Mouse (Mus musculus) adrenal gland, postnatal 14 days (tissue): ENCODE data around the gene Dlk2. TPM values are rescaled to one million over a fixed set of nuclear protein-coding genes. Genes with fewer than 3 reads are reported as not detected.

Experiments
- DNase-seq: peaks from one replicate; pipeline ENCODE4 v3.0.0; 2021; ENCODE audit warnings: mixed read lengths
- long read RNA-seq, 2 experiments: library from polyadenylated mRNA; stranded (forward); transcript quantifications; one replicate each; pipeline ENCODE4 v2.0.0; 2021
- total RNA-seq: library from RNA; stranded (reverse); gene quantifications from 2 replicates; pipeline ENCODE4 v1.2.3, GENCODE M21; 2021

The Dlk2 gene
- 0.41 and 0.44 TPM in 2 replicates for total RNA-seq
- long read RNA-seq, experiment 1, partial matches to known transcripts: 0 of 1 reads
- long read RNA-seq, experiment 1, other reads (novel, unspliced or antisense): 1 of 1 reads
- long read RNA-seq, experiment 2, partial matches to known transcripts: 0 of 2 reads
- long read RNA-seq, experiment 2, other reads (novel, unspliced or antisense): 2 of 2 reads

GRCm38 (mm10) chr17:46297364-46298219 is at the start of gene Dlk2:
Gene Dlk2 (plus strand): TSS chr17:46297421.
- peak; percentile 42 for DNase-seq

- peak; percentile 98 for DNase-seq
These were observed 49.6 kb upstream of the Dlk2 start, which contains the start of the genes Polr1c and Yipf3 for GRCm38 (mm10) chr17:46247512-46248188. Gene Polr1c (minus strand): TSS chr17:46248054. Gene Yipf3 (plus strand): TSS chr17:46248080.

- DNase-seq: no peak
These were observed 49.1 kb upstream of the Dlk2 start for GRCm38 (mm10) chr17:46248189-46248522.

- DNase-seq: no peak
These were observed 46.0 kb upstream of the Dlk2 start for GRCm38 (mm10) chr17:46251174-46251573.

- DNase-seq: peak; percentile 71
These were observed 44.4 kb upstream of the Dlk2 start for GRCm38 (mm10) chr17:46252571-46253451.

GRCm38 (mm10) chr17:46253452-46254084 is 43.7 kb upstream of the Dlk2 start, which contains the start of gene Lrrc73:
Gene Lrrc73 (plus strand): TSS chr17:46253531.
- peak; percentile 96 for DNase-seq

- DNase-seq: peak; percentile 51
These were observed 43.1 kb upstream of the Dlk2 start for GRCm38 (mm10) chr17:46254106-46254505.

GRCm38 (mm10) chr17:46255147-46255546 is 42.1 kb upstream of the Dlk2 start:
- DNase-seq: no peak

GRCm38 (mm10) chr17:46258279-46259053 is 38.8 kb upstream of the Dlk2 start:
- no peak for DNase-seq

- no peak for DNase-seq
These were observed 37.5 kb upstream of the Dlk2 start for GRCm38 (mm10) chr17:46259675-46260074.

- DNase-seq: no peak
These were observed 35.0 kb upstream of the Dlk2 start for GRCm38 (mm10) chr17:46262201-46262694.

- no peak for DNase-seq
These were observed 31.7 kb upstream of the Dlk2 start for GRCm38 (mm10) chr17:46265502-46265901.

- peak; percentile 87 for DNase-seq
These were observed 31.2 kb upstream of the Dlk2 start for GRCm38 (mm10) chr17:46265918-46266618.

GRCm38 (mm10) chr17:46266986-46267385 is 30.2 kb upstream of the Dlk2 start:
- DNase-seq: no peak

GRCm38 (mm10) chr17:46267511-46267910 is 29.7 kb upstream of the Dlk2 start:
- DNase-seq: no peak

- no peak for DNase-seq
These were observed 29.0 kb upstream of the Dlk2 start for GRCm38 (mm10) chr17:46268026-46268720.

GRCm38 (mm10) chr17:46269771-46270534 is 27.3 kb upstream of the Dlk2 start:
- no peak for DNase-seq

- no peak for DNase-seq
These were observed 25.2 kb upstream of the Dlk2 start for GRCm38 (mm10) chr17:46272058-46272457.
